Mouse (Mus musculus) forebrain, embryonic 14.5 days (tissue): ENCODE measurements around the gene Bphl. TPM values are rescaled to one million over a fixed set of nuclear protein-coding genes. Genes with fewer than 3 reads are reported as not detected.

Experiments used
- ATAC-seq: fragments of 200-750 bp; cut with Nextera tagmentation; 2 replicates; pipeline ENCODE4 v1.8.0; 2017; ENCODE audit warnings: mild to moderate bottlenecking, moderate library complexity
- DNase-seq: peaks from one replicate; pipeline ENCODE4 v3.0.0-alpha.2; 2015; ENCODE audit warnings: low spot score
- H3K27ac ChIP-seq: fragments of 300-500 bp; sonication (generic); 2 replicates; pipeline ENCODE4 v1.5.1; 2014; ENCODE audit warnings: low read depth, mild to moderate bottlenecking, control low read depth, low read length, moderate library complexity
- H3K27me3 ChIP-seq: fragments of 300-500 bp; sonication (generic); replicated peaks from 2 replicates; pipeline ENCODE4 v1.6.1; 2014; ENCODE audit warnings: low read length, control low read depth, mixed read lengths; ENCODE audit not compliant: control insufficient read depth, insufficient read depth
- H3K36me3 ChIP-seq: fragments of 300-500 bp; sonication (generic); 2 replicates; pipeline ENCODE4 v1.6.1; 2014; ENCODE audit warnings: low read length, control low read depth; ENCODE audit not compliant: control insufficient read depth, insufficient read depth
- H3K4me1 ChIP-seq: fragments of 300-500 bp; sonication (generic); 2 replicates; pipeline ENCODE4 v1.6.1; 2014; ENCODE audit warnings: antibody characterized with exemption, low read length, control low read depth; ENCODE audit not compliant: control insufficient read depth, insufficient read depth
- H3K4me2 ChIP-seq: fragments of 300-500 bp; sonication (generic); 2 replicates; pipeline ENCODE4 v1.6.1; 2014; ENCODE audit warnings: mild to moderate bottlenecking, control low read depth, low read length
- H3K4me3 ChIP-seq: fragments of 300-500 bp; sonication (generic); 2 replicates; pipeline ENCODE4 v1.5.1; 2014; ENCODE audit warnings: low read depth, low read length, control low read depth
- H3K9ac ChIP-seq: fragments of 300-500 bp; sonication (generic); 2 replicates; pipeline ENCODE4 v1.6.1; 2014; ENCODE audit warnings: mild to moderate bottlenecking, low read length, control low read depth, moderate library complexity
- H3K9me3 ChIP-seq: fragments of 300-500 bp; sonication (generic); replicated peaks from 2 replicates; pipeline ENCODE4 v1.6.1; 2016; ENCODE audit warnings: low read length, control low read depth, mixed read lengths; ENCODE audit not compliant: control insufficient read depth
- WGBS: fragments of 180-500 bp; shearing (Covaris S2); extraction: QIAGEN DNeasy Blood & Tissue Kit; methylation state at CpG from one replicate; pipeline ENCODE4 v1.1.7; 2014; 5-methylcytosine and 5-hydroxymethylcytosine counted together
- polyA plus RNA-seq: library from polyadenylated mRNA; unstranded; fragments of >200 nt; fragmentation: Nextera tagmentation; extraction: Ambion mirVana; gene quantifications from 2 replicates; pipeline ENCODE4 v1.2.1, GENCODE M21; 2014

The Bphl gene
- polyA plus RNA-seq, 1 experiment from 2014 or later, result 35.1 TPM

GRCm38 (mm10) chr13:34089358-34089757, 52.0 kb downstream of the Bphl start:
- WGBS, result 56% methylated on average over 3 of the region's 3 CpGs
- peaks cover 13% of the 10 kb centered on the region for H3K4me1 ChIP-seq

GRCm38 (mm10) chr13:34095542-34096435, 58.4 kb downstream of the Bphl start:
- H3K27me3 ChIP-seq, result no peaks in the 10 kb centered on the region
- H3K4me1 ChIP-seq, result peaks cover 18% of the 10 kb centered on the region
- no peak overlapping the region for H3K4me3 ChIP-seq
- DNase-seq, result peak; percentile 96
- 0 out of 2 replicates have a peak overlapping the region, but pooled peaks have one; percentile 25 for H3K9ac ChIP-seq
- peak overlapping the region; percentile 83 for H3K27ac ChIP-seq
- ATAC-seq, result peak; percentile 98
- no peaks in the 10 kb centered on the region for H3K9me3 ChIP-seq
- 9% methylated on average over 7 of the region's 7 CpGs for WGBS
- H3K36me3 ChIP-seq, result no peaks in the 10 kb centered on the region
- peak overlapping the region; percentile 24 for H3K4me2 ChIP-seq

More at GRCm38 (mm10) chr13:34089358-34089757, 52.0 kb downstream of the Bphl start:
- DNase-seq (no peak), ATAC-seq (no peak)
- H3K9me3 ChIP-seq, result no peaks in the 10 kb centered on the region
- H3K4me2 ChIP-seq, result no peak overlapping the region
- peak overlapping the region; percentile 63 for H3K27ac ChIP-seq
- H3K36me3 ChIP-seq, result no peaks in the 10 kb centered on the region
- H3K4me3 ChIP-seq, result no peak overlapping the region
- 0 out of 2 replicates have a peak overlapping the region, but pooled peaks have one; percentile 9 for H3K9ac ChIP-seq
- no peaks in the 10 kb centered on the region for H3K27me3 ChIP-seq

GRCm38 (mm10) chr13:34096455-34096854, 59.1 kb downstream of the Bphl start:
- Histone ChIP-seq H3K27ac (peak overlapping the region; percentile 83), H3K36me3 (no peaks in the 10 kb centered on the region), H3K9me3 (no peaks in the 10 kb centered on the region), H3K9ac (no peak overlapping the region), H3K4me3 (no peak overlapping the region), H3K4me1 (peaks cover 18% of the 10 kb centered on the region), H3K27me3 (no peaks in the 10 kb centered on the region), H3K4me2 (peak overlapping the region; percentile 24)
- WGBS, result 41% methylated on average over 4 of the region's 4 CpGs
- ATAC-seq, result peak; percentile 67
- DNase-seq, result no peak

- no peaks in the 10 kb centered on the region for H3K27me3 ChIP-seq
- H3K4me2 ChIP-seq, result no peak overlapping the region
- H3K4me3 ChIP-seq, result no peak overlapping the region
- peak; percentile 39 for DNase-seq
- no peak overlapping the region for H3K9ac ChIP-seq
- 49% methylated on average over 3 of the region's 3 CpGs for WGBS
- H3K4me1 ChIP-seq, result peaks cover 18% of the 10 kb centered on the region
- no peak for ATAC-seq
- no peaks in the 10 kb centered on the region for H3K36me3 ChIP-seq
- no peaks in the 10 kb centered on the region for H3K9me3 ChIP-seq
- peak overlapping the region; percentile 83 for H3K27ac ChIP-seq
Observed at GRCm38 (mm10) chr13:34097086-34097485, 59.7 kb downstream of the Bphl start.

- no peaks in the 10 kb centered on the region for H3K27me3 ChIP-seq
- H3K9me3 ChIP-seq, result no peaks in the 10 kb centered on the region
- no peak for ATAC-seq
- no peak overlapping the region for H3K27ac ChIP-seq
- no peak overlapping the region for H3K9ac ChIP-seq
- H3K4me2 ChIP-seq, result no peak overlapping the region
- DNase-seq, result no peak
- H3K4me3 ChIP-seq, result no peak overlapping the region
- peaks cover 9% of the 10 kb centered on the region for H3K4me1 ChIP-seq
- H3K36me3 ChIP-seq, result no peaks in the 10 kb centered on the region
- WGBS, result 93% methylated on average over 3 of the region's 3 CpGs
Observed at GRCm38 (mm10) chr13:34100733-34101132, 63.3 kb downstream of the Bphl start.

GRCm38 (mm10) chr13:34101247-34101646, 63.9 kb downstream of the Bphl start:
- Histone ChIP-seq H3K9ac (no peak overlapping the region), H3K4me2 (no peak overlapping the region), H3K27ac (no peak overlapping the region), H3K4me3 (no peak overlapping the region), H3K9me3 (no peaks in the 10 kb centered on the region), H3K36me3 (no peaks in the 10 kb centered on the region), H3K4me1 (peaks cover 7% of the 10 kb centered on the region), H3K27me3 (no peaks in the 10 kb centered on the region)
- DNase-seq, result no peak
- no peak for ATAC-seq
- 90% methylated on average over 10 of the region's 10 CpGs for WGBS

GRCm38 (mm10) chr13:34101908-34102307, 64.5 kb downstream of the Bphl start:
- Histone ChIP-seq H3K36me3 (no peaks in the 10 kb centered on the region), H3K4me3 (no peak overlapping the region), H3K27me3 (no peaks in the 10 kb centered on the region), H3K4me1 (peaks cover 1% of the 10 kb centered on the region; the same call in 1 of the 2 replicates), H3K4me2 (no peak overlapping the region), H3K9me3 (no peaks in the 10 kb centered on the region), H3K9ac (no peak overlapping the region), H3K27ac (no peak overlapping the region)
- ATAC-seq (no peak), DNase-seq (no peak)
- 72% methylated on average over 9 of the region's 9 CpGs for WGBS

- ATAC-seq, result no peak
- Histone ChIP-seq H3K9me3 (no peaks in the 10 kb centered on the region), H3K4me3 (no peak overlapping the region), H3K4me1 (no peaks in the 10 kb centered on the region), H3K27me3 (no peaks in the 10 kb centered on the region), H3K36me3 (no peaks in the 10 kb centered on the region), H3K9ac (no peak overlapping the region), H3K27ac (no peak overlapping the region), H3K4me2 (no peak overlapping the region)
- WGBS, result 71% methylated on average over 1 of the region's 1 CpGs
- DNase-seq, result no peak
Observed at GRCm38 (mm10) chr13:34105364-34105763, 68.0 kb downstream of the Bphl start.

GRCm38 (mm10) chr13:34106256-34106655, 68.9 kb downstream of the Bphl start:
- ATAC-seq (no peak), DNase-seq (peak; percentile 0)
- Histone ChIP-seq H3K27ac (no peak overlapping the region), H3K36me3 (no peaks in the 10 kb centered on the region), H3K4me2 (no peak overlapping the region), H3K4me3 (no peak overlapping the region), H3K27me3 (no peaks in the 10 kb centered on the region), H3K9ac (no peak overlapping the region), H3K9me3 (no peaks in the 10 kb centered on the region), H3K4me1 (no peaks in the 10 kb centered on the region)
- 89% methylated on average over 2 of the region's 2 CpGs for WGBS
